ENCODE assay signal across 15 mouse cellular contexts in genomic region chr8:110918460-110918859, GRCm38 (mm10). TPM values are rescaled to one million over a fixed set of nuclear protein-coding genes. Genes with fewer than 3 reads are reported as not detected.
DNase-seq lines count a peak whose midpoint lies in the region; ATAC-seq and TF ChIP-seq lines count a peak whose summit lies in the region.
"Had no signal": no experiment of that assay in that cellular context is flagged by ENCODE, and none has a peak within 500 bp of the region (broad histone marks: within the 10 kb centered on the region; RNA-seq: fewer than 3 reads in every experiment).

No protein-coding gene starts in this region.

- no peak for DNase-seq in gastrocnemius, adult 2 months
- DNase-seq in gastrocnemius, adult 18-20 months (ENCODE audit: low spot score), result no peak
- DNase-seq in left cerebral cortex, adult 2 months (ENCODE audit: extremely low spot score in 1 of 2, low spot score in 2 of 2), result no peak
- no peak for DNase-seq in left cerebral cortex, postnatal 10 days (ENCODE audit: extremely low spot score in 1 of 2, low spot score in 2 of 2)
- peak; percentile 28 for DNase-seq in lung, postnatal 36 days
- no peak for DNase-seq in lung, postnatal 25 days (ENCODE audit: low spot score)
- DNase-seq in thymus, postnatal 25 days, result no peak
- DNase-seq: right cerebral cortex, adult 18-20 months; thymus, postnatal 36 days had no signal

- intact Hi-C loops in gastrocnemius, adult 2 months (cut with DNase I), result loop anchor here (5.0 kb wide), 1 partner anchor 49 kb away; no protein-coding TSS in a partner anchor
- intact Hi-C loops in left cerebral cortex, adult 2 months (cut with DNase I), result no loop called here
- intact Hi-C loops in left cerebral cortex, postnatal 10 days (cut with DNase I), result loop anchor here (2.0 kb wide), 1 partner anchor 52 kb away; no protein-coding TSS in a partner anchor

- TF ChIP-seq CTCF in gastrocnemius, adult 2 months (IDR thresholded peaks at IDR 0.05), result no peak
- no peak for TF ChIP-seq CTCF in left cerebral cortex, adult 2 months (IDR thresholded peaks at IDR 0.05)

- H3K4me3 ChIP-seq in gastrocnemius, adult 2 months, result no peak overlapping the region
- no peak overlapping the region for H3K4me3 ChIP-seq in left cerebral cortex, adult 2 months

- peak; percentile 8; the same call in 1 of the 2 replicates for ATAC-seq in granulocyte monocyte progenitor cell, adult 5-6 weeks (replicated peaks; ENCODE audit: poor library complexity, severe bottlenecking)

- H3K27ac ChIP-seq in gastrocnemius, adult 2 months, result peak overlapping the region; percentile 95
- peak overlapping the region; percentile 97 for H3K27ac ChIP-seq in left cerebral cortex, adult 2 months
- H3K27ac ChIP-seq: embryonic facial prominence, embryonic 12.5 days; forebrain, embryonic 12.5 days; intestine, embryonic 15.5 days; liver, embryonic 14.5 days; midbrain, embryonic 13.5 days had no signal

RNA-seq across cellular contexts. Expression of gene St3gal2, which starts 1.3 kb away (rescaled TPM):
- total RNA-seq in gastrocnemius, adult 2 months (2021), result 10 to 100 TPM; 46.4 to 51.0 TPM
- total RNA-seq in gastrocnemius, adult 18-20 months (2021), result 10 to 100 TPM; 45.6 to 54.6 TPM
- total RNA-seq in left cerebral cortex, adult 2 months (2021), result 10 to 100 TPM; 88.4 to 97.4 TPM
- 10 to 100 TPM; 85.5 to 86.1 TPM for total RNA-seq in left cerebral cortex, postnatal 10 days (2021)
- 8.3 and 9.4 TPM in 2 replicates for total RNA-seq in granulocyte monocyte progenitor cell, adult 5-6 weeks (2014; fragmentation: Nextera tagmentation)
- total RNA-seq in granulocyte monocyte progenitor cell, adult 5-6 weeks (2017), result 3.3 and 4.3 TPM in 2 replicates

RNA-seq across cellular contexts. Expression of gene Fuk, which starts 16.2 kb away (rescaled TPM):
- total RNA-seq in gastrocnemius, adult 2 months (2021), result 1 to 10 TPM; 4.4 TPM
- 1 to 10 TPM; 3.6 to 4.4 TPM for total RNA-seq in gastrocnemius, adult 18-20 months (2021)
- total RNA-seq in left cerebral cortex, adult 2 months (2021), result 10 to 100 TPM; 20.7 to 21.0 TPM
- 10 to 100 TPM; 11.5 to 12.0 TPM for total RNA-seq in left cerebral cortex, postnatal 10 days (2021)
- total RNA-seq in granulocyte monocyte progenitor cell, adult 5-6 weeks (2014; fragmentation: Nextera tagmentation), result 3.9 and 4.4 TPM in 2 replicates
- 1.8 and 4.0 TPM in 2 replicates for total RNA-seq in granulocyte monocyte progenitor cell, adult 5-6 weeks (2017)

Comparison
In these comparisons a context has a peak if more than half of its experiments do, and no peak if none do; other contexts are left out.
1. RNA of gene St3gal2, which starts 1.3 kb away (total RNA-seq): 88.4 to 97.4 TPM in left cerebral cortex, adult 2 months, 85.5 to 86.1 TPM in left cerebral cortex, postnatal 10 days, 45.6 to 54.6 TPM in gastrocnemius, adult 18-20 months and 46.4 to 51.0 TPM in gastrocnemius, adult 2 months; 3.3 to 9.4 TPM in granulocyte monocyte progenitor cell, adult 5-6 weeks; every median in the first group is over 4 times any median in the second.